Mouse (Mus musculus) cerebellum, adult 2 months (tissue): ENCODE measurements around the gene Fam163a.

Source experiments
- CTCF ChIP-seq: fragments of 200-500 bp; IDR thresholded peaks from 2 replicates; pipeline ENCODE4 v1.5.1; 2011; ENCODE audit warnings: low read depth, mild to moderate bottlenecking, control low read depth, low read length, moderate library complexity, borderline replicate concordance; ENCODE audit not compliant: insufficient read depth
- POLR2A ChIP-seq: fragments of 200-500 bp; IDR thresholded peaks from 2 replicates; pipeline ENCODE4 v1.6.1; 2011; ENCODE audit warnings: low read length, control low read depth, borderline replicate concordance; ENCODE audit not compliant: insufficient read depth

DNA sequence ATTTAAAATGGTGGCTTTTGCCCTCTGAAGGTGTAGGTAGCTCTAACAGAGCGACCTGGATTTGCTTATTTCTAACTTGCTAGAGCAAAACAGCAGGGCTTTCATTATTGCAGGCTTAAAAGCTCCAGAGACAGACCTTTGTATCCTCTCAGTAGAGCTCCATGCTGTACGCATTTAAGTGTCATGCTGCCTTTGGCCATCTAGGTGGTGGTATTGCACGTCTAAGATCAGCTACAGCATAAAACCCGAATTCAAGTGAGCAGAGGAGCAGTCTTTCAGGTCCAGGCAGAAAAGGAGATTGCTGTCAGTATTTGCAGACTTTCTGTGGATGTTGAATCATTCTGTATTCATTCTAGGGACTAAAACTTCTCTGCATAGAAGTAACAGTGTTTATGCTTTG is 161.8 kb downstream of the Fam163a start:
- peak; percentile 59; the same call in 1 of the 2 replicates for TF ChIP-seq CTCF
- no peak for TF ChIP-seq POLR2A
